Mouse (Mus musculus): ENCODE results near the gene Ugt3a2. TPM values are rescaled to one million over a fixed set of nuclear protein-coding genes. Genes with fewer than 3 reads are reported as not detected.

Gene Ugt3a2
- polyA plus RNA-seq (2016; fragmentation: Nextera tagmentation; extraction: Ambion mirVana): not detected in 2 replicates

- Histone ChIP-seq H3K4me3 (no peak within 1 kb of the TSS), H3K9me3 (no peaks in the 10 kb centered on the region), H3K27ac (no peak within 1 kb of the TSS), H3K27me3 (ENCODE audit: insufficient read depth, poor library complexity, severe bottlenecking) (no peaks in the 10 kb centered on the region), H3K4me1 (replicated peaks) (no peaks in the 10 kb centered on the region), H3K36me3 (no peaks in the 10 kb centered on the region)
- WGBS: 88% methylated on average over 4 of the region's 4 CpGs
- DNase-seq (ENCODE audit: low spot score): no peak
Measured at GRCm38 (mm10) chr15:9335341-9335740, at the start of gene Ugt3a2. Ugt3a2 (plus strand) TSS chr15:9335550.

GRCm38 (mm10) chr15:9289660-9290059 is 45.7 kb upstream of the Ugt3a2 start:
- 67% methylated on average over 2 of the region's 2 CpGs for WGBS
- Histone ChIP-seq H3K27ac (no peak overlapping the region), H3K36me3 (no peaks in the 10 kb centered on the region), H3K4me3 (no peak overlapping the region), H3K4me1 (replicated peaks) (no peaks in the 10 kb centered on the region), H3K9me3 (no peaks in the 10 kb centered on the region), H3K27me3 (ENCODE audit: insufficient read depth, poor library complexity, severe bottlenecking) (no peaks in the 10 kb centered on the region)
- no peak for DNase-seq (ENCODE audit: low spot score)

DNA sequence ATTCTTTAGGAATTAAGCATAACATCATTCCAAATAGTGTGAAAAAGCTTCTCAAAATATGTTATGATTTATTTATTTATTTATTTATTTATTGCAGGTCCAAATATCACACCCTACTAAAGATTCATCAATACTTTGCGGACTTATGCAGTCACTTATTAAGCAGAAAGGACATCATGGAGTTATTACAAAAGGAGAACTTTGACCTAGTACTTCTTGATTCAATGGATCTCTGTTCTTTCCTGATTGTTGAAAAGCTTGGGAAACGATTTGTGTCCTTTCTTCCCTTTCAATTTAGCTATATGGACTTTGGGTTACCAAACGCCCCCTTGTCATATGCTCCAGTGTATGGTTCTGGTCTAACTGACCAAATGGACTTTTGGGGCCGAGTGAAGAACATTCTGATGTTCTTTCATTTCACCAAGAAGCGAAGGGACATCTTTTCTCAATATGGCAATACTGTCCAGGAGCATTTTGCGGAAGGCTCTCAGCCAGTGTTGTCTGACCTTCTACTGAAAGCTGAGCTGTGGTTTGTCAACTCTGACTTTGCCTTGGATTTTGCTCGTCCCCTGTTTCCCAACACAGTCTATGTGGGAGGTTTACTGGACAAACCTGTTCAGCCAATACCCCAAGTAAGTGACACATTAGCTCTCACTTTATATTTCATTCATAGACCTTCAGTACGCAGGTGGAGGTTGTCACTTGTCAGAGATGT is 29.2 kb upstream of the Ugt3a2 start:
- Histone ChIP-seq H3K27ac (no peak overlapping the region), H3K4me3 (no peak overlapping the region), H3K36me3 (no peaks in the 10 kb centered on the region), H3K27me3 (ENCODE audit: insufficient read depth, poor library complexity, severe bottlenecking) (no peaks in the 10 kb centered on the region), H3K9me3 (no peaks in the 10 kb centered on the region), H3K4me1 (replicated peaks) (no peaks in the 10 kb centered on the region)
- WGBS: 84% methylated on average over 8 of the region's 8 CpGs
- DNase-seq (ENCODE audit: low spot score): no peak

DNA sequence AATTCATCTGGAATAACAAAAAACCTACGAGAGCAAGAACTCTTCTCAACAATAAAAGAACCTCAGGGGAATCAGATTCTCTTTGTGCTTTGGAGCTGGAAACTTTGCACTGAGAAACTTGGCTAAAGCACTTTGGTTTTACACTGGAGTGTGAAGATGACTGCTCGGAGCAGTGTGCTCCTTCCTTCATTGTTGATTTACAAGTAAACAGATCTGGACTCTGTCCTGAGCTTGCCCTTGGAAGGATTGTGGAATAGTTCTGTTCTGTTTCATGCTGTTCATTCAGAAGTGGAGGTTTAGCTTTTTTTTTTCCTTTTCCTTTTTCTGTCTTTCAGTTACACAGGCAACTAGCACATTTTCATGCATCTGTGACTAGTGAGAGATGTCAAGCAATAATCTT is 754 bp upstream of the Ugt3a2 start:
- Histone ChIP-seq H3K4me3 (no peak overlapping the region), H3K27ac (no peak overlapping the region), H3K27me3 (ENCODE audit: insufficient read depth, poor library complexity, severe bottlenecking) (no peaks in the 10 kb centered on the region), H3K36me3 (no peaks in the 10 kb centered on the region), H3K4me1 (replicated peaks) (no peaks in the 10 kb centered on the region), H3K9me3 (0 out of 2 replicates have a peak, but pooled peaks cover 2% of the 10 kb centered on the region)
- WGBS: 77% methylated on average over 2 of the region's 2 CpGs
- no peak for DNase-seq (ENCODE audit: low spot score)

GRCm38 (mm10) chr15:9336616-9337015 is 1.3 kb downstream of the Ugt3a2 start:
- Histone ChIP-seq H3K27me3 (ENCODE audit: insufficient read depth, poor library complexity, severe bottlenecking) (no peaks in the 10 kb centered on the region), H3K36me3 (no peaks in the 10 kb centered on the region), H3K9me3 (no peaks in the 10 kb centered on the region), H3K4me1 (replicated peaks) (no peaks in the 10 kb centered on the region), H3K4me3 (no peak overlapping the region), H3K27ac (no peak overlapping the region)
- no peak for DNase-seq (ENCODE audit: low spot score)
- WGBS: 87% methylated on average over 3 of the region's 3 CpGs

DNA sequence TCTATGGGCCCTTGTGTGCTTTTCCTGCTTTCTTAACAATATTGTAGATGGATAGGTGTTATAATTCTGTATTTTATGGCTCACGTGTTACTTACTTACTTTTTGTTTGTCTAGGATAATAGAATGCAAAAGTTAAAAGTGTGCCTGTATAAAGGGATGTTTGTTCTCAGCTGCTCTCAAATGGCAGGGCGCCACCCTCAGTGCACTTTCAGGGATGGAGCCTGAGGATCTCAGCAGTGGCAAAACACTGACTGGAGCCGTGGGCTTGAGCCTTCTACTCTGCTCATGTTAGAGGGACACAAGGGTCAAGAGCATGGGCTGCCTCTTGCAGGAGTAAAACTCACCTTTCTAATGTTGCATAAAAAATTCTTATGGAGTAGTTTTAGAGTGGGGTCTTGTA is 1.7 kb downstream of the Ugt3a2 start:
- DNase-seq (ENCODE audit: low spot score): no peak
- WGBS: 73% methylated on average over 3 of the region's 3 CpGs
- Histone ChIP-seq H3K9me3 (no peaks in the 10 kb centered on the region), H3K4me3 (no peak overlapping the region), H3K27me3 (ENCODE audit: insufficient read depth, poor library complexity, severe bottlenecking) (no peaks in the 10 kb centered on the region), H3K27ac (no peak overlapping the region), H3K4me1 (replicated peaks) (no peaks in the 10 kb centered on the region), H3K36me3 (no peaks in the 10 kb centered on the region)

DNA sequence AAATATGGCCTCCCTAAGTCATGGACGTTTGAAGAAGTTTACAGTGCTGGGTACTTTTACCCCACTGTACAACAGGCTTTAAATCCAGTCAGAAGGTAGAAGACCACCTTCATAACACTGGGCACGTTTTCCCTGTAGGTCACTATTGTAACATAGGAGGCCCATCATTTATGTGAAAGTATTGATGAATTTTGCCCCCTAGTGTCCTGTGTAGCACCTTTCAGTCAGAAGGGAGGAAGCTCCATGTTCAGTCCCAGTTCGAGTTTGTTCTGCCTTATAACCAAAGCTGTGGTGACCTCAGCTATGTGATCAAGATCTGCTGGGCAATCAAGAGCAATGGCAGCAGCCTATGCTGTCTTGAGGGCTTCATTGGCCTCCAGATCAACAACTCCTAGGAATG is 13.4 kb downstream of the Ugt3a2 start:
- Histone ChIP-seq H3K27me3 (ENCODE audit: insufficient read depth, poor library complexity, severe bottlenecking) (no peaks in the 10 kb centered on the region), H3K9me3 (no peaks in the 10 kb centered on the region), H3K4me1 (replicated peaks) (no peaks in the 10 kb centered on the region), H3K27ac (no peak overlapping the region), H3K36me3 (no peaks in the 10 kb centered on the region), H3K4me3 (no peak overlapping the region)
- no peak for DNase-seq (ENCODE audit: low spot score)
- WGBS: 62% methylated on average over 3 of the region's 3 CpGs

- WGBS: 68% methylated on average over 2 of the region's 2 CpGs
- H3K36me3 ChIP-seq: no peaks in the 10 kb centered on the region
Measured at GRCm38 (mm10) chr15:9362801-9363200, 27.5 kb downstream of the Ugt3a2 start.

DNA sequence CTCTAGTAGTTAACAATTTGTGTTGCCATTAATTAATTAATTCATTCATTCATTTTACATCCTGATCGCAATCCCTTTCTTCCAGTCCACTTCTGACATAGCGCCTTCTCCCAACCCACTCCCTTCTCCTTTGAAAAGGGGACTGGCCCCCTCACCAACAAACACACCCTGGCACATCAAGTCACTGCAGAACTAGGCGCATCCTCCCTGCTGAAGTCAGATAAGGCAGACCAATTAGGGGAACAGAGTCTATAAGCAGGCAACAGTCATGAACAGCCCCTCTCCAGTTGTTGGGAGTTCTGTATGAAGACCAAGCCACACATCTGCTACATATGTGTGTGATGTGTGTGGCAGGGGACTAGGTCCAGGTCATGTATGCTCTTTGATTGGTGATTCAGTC is 33.4 kb downstream of the Ugt3a2 start:
- no peak overlapping the region for H3K4me3 ChIP-seq
- DNase-seq (ENCODE audit: low spot score): no peak
- H3K36me3 ChIP-seq: no peaks in the 10 kb centered on the region
- 92% methylated on average over 3 of the region's 3 CpGs for WGBS
- H3K4me1 ChIP-seq (replicated peaks): no peaks in the 10 kb centered on the region
- H3K27me3 ChIP-seq (ENCODE audit: insufficient read depth, poor library complexity, severe bottlenecking): no peaks in the 10 kb centered on the region
- H3K27ac ChIP-seq: no peak overlapping the region
- no peaks in the 10 kb centered on the region for H3K9me3 ChIP-seq

More at GRCm38 (mm10) chr15:9362801-9363200, 27.5 kb downstream of the Ugt3a2 start:
- no peak for DNase-seq (ENCODE audit: low spot score)
- Histone ChIP-seq H3K4me1 (replicated peaks) (no peaks in the 10 kb centered on the region), H3K27me3 (ENCODE audit: insufficient read depth, poor library complexity, severe bottlenecking) (no peaks in the 10 kb centered on the region), H3K4me3 (no peak overlapping the region), H3K27ac (no peak overlapping the region), H3K9me3 (no peaks in the 10 kb centered on the region)

- H3K4me1 ChIP-seq (replicated peaks): no peaks in the 10 kb centered on the region
- H3K27me3 ChIP-seq (ENCODE audit: insufficient read depth, poor library complexity, severe bottlenecking): no peaks in the 10 kb centered on the region
- H3K27ac ChIP-seq: no peak overlapping the region
- no peaks in the 10 kb centered on the region for H3K9me3 ChIP-seq
- no peak for DNase-seq (ENCODE audit: low spot score)
- WGBS: 92% methylated on average over 7 of the region's 7 CpGs
- no peak overlapping the region for H3K4me3 ChIP-seq
- H3K36me3 ChIP-seq: no peaks in the 10 kb centered on the region
Measured at GRCm38 (mm10) chr15:9376281-9376680, 40.9 kb downstream of the Ugt3a2 start.

- Histone ChIP-seq H3K9me3 (no peaks in the 10 kb centered on the region), H3K4me3 (no peak overlapping the region), H3K27me3 (ENCODE audit: insufficient read depth, poor library complexity, severe bottlenecking) (no peaks in the 10 kb centered on the region), H3K27ac (no peak overlapping the region), H3K4me1 (replicated peaks) (no peaks in the 10 kb centered on the region), H3K36me3 (no peaks in the 10 kb centered on the region)
- 96% methylated on average over 3 of the region's 3 CpGs for WGBS
- DNase-seq (ENCODE audit: low spot score): no peak
Measured at GRCm38 (mm10) chr15:9409475-9409874, 74.1 kb downstream of the Ugt3a2 start.

Measured in hindbrain, embryonic 10.5 days (tissue).